Mouse (Mus musculus): Measurements from ENCODE around the gene Tgif2lx2.
"Not testable (repeated sequence)": the region's sequence is repeated elsewhere in the genome, so short reads cannot be mapped to it uniquely, and the experiment has no call there.

Gene Tgif2lx2

GRCm38 (mm10) chrX:118426927-118427326 lies at the start of gene Tgif2lx2:
Gene Tgif2lx2 (plus strand): TSS chrX:118427227.
- not testable (repeated sequence) for DNase-seq (ENCODE audit: low read depth)

Data from induced T-regulatory cell, adult 2 months (primary cell).